Mouse (Mus musculus) ES-E14 (cell line): ENCODE measurements around the gene H2afb3.
"Not testable (repeated sequence)": the region's sequence is repeated elsewhere in the genome, so short reads cannot be mapped to it uniquely, and the experiment has no call there.

Experiments used
- CHD2 ChIP-seq: IDR thresholded peaks from 2 replicates; pipeline ENCODE4 v1.6.1; 2014; ENCODE audit warnings: mild to moderate bottlenecking, low read depth, low read length, inconsistent platforms
- MAFK ChIP-seq: IDR thresholded peaks from 2 replicates; pipeline ENCODE4 v1.6.1; 2014; ENCODE audit warnings: mild to moderate bottlenecking, low read depth, low read length, inconsistent platforms; ENCODE audit not compliant: insufficient read depth
- ZC3H11A ChIP-seq: IDR thresholded peaks from 2 replicates; pipeline ENCODE4 v1.6.1; 2012; ENCODE audit warnings: low read depth, mild to moderate bottlenecking, inconsistent platforms, low read length, borderline replicate concordance
- ZNF384 ChIP-seq: IDR thresholded peaks from 2 replicates; pipeline ENCODE4 v1.6.1; 2012; ENCODE audit warnings: low read depth, low read length, inconsistent platforms

- TF ChIP-seq MAFK, CHD2, ZC3H11A, ZNF384: not testable (repeated sequence)
Observed at GRCm38 (mm10) chrX:120312995-120313394, at the start of gene H2afb3.
